Mouse (Mus musculus): ENCODE measurements at regions not wholly inside any gene's neighbourhood (a gene's known extent, or its start where the extent isn't known, plus 50 kb on each side); places are given as distances from the start of the nearest gene placed in this dataset.

DNA sequence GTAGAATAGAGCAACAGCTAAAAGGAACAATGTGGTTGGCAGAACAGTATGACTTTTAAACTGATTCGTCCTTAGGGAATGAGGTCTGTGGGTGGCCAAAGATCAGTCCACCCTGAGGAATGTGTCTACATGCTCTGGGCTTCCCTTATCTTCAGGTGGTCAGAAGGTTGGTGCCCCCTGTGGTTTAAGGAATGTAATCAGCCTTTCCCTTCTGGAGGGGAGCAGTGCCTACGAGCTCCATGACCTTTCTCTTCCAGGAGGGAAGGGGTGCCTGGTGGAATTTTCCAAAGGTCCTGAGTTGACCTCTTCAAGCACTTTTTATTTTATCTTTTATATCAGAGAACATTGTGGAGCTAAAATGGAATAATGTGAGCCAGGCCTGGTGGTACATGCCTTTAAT lies 91.9 kb upstream of the Tcerg1l start:
- TF ChIP-seq CTCF (IDR thresholded peaks at IDR 0.05; ENCODE audit: insufficient read depth, low read depth, low read length) (no peak), POLR2A (IDR thresholded peaks at IDR 0.05; ENCODE audit: insufficient read depth, low read depth, low read length) (no peak)
